Mouse (Mus musculus) liver, embryonic 16.5 days (tissue): ENCODE measurements around the gene Heatr4. TPM values are rescaled to one million over a fixed set of nuclear protein-coding genes. Genes with fewer than 3 reads are reported as not detected.
"Not testable (repeated sequence)": the region's sequence is repeated elsewhere in the genome, so short reads cannot be mapped to it uniquely, and the experiment has no call there.

ENCODE experiments used
- ATAC-seq: fragments of 200-750 bp; cut with Nextera tagmentation; 2 replicates; pipeline ENCODE4 v1.8.0; 2017; ENCODE audit warnings: low read depth, mild to moderate bottlenecking, moderate number of reproducible peaks, moderate library complexity
- H3K27ac ChIP-seq: fragments of 300-500 bp; sonication (generic); 2 replicates; pipeline ENCODE4 v1.5.1; 2014; ENCODE audit warnings: mild to moderate bottlenecking, low read length
- H3K27me3 ChIP-seq: fragments of 300-500 bp; sonication (generic); 2 replicates; pipeline ENCODE4 v1.6.1; 2014; ENCODE audit warnings: low read depth, low read length, mixed read lengths; ENCODE audit not compliant: control insufficient read depth, insufficient read depth
- H3K36me3 ChIP-seq: fragments of 300-500 bp; sonication (generic); 2 replicates; pipeline ENCODE4 v1.6.1; 2014; ENCODE audit warnings: mild to moderate bottlenecking; ENCODE audit not compliant: control insufficient read depth, insufficient read depth
- H3K4me1 ChIP-seq: fragments of 300-500 bp; sonication (generic); 2 replicates; pipeline ENCODE4 v1.6.1; 2014; ENCODE audit warnings: low read depth, low read length, mixed read lengths; ENCODE audit not compliant: control insufficient read depth
- H3K4me2 ChIP-seq: fragments of 300-500 bp; sonication (generic); 2 replicates; pipeline ENCODE4 v1.6.1; 2014; ENCODE audit warnings: low read depth, low read length, mixed read lengths
- H3K4me3 ChIP-seq: fragments of 300-500 bp; sonication (generic); 2 replicates; pipeline ENCODE4 v1.5.1; 2014; ENCODE audit warnings: low read depth, mild to moderate bottlenecking, low read length
- H3K9ac ChIP-seq: fragments of 300-500 bp; sonication (generic); 2 replicates; pipeline ENCODE4 v1.6.1; 2014; ENCODE audit warnings: low read depth, low read length
- H3K9me3 ChIP-seq: fragments of 300-500 bp; sonication (generic); replicated peaks from 2 replicates; pipeline ENCODE4 v1.6.1; 2016; ENCODE audit warnings: low read length; ENCODE audit not compliant: control insufficient read depth
- WGBS: fragments of 180-500 bp; shearing (Covaris S2); extraction: QIAGEN DNeasy Blood & Tissue Kit; methylation state at CpG from one replicate; pipeline ENCODE4 v1.1.7; 2014; ENCODE audit not compliant: insufficient replicate concordance; 5-methylcytosine and 5-hydroxymethylcytosine counted together
- polyA plus RNA-seq: library from polyadenylated mRNA; unstranded; fragments of >200 nt; fragmentation: Nextera tagmentation; extraction: Ambion mirVana; gene quantifications from 2 replicates; pipeline ENCODE4 v1.2.1, GENCODE M21; 2015

Gene Heatr4
- not detected in 2 replicates for polyA plus RNA-seq

DNA sequence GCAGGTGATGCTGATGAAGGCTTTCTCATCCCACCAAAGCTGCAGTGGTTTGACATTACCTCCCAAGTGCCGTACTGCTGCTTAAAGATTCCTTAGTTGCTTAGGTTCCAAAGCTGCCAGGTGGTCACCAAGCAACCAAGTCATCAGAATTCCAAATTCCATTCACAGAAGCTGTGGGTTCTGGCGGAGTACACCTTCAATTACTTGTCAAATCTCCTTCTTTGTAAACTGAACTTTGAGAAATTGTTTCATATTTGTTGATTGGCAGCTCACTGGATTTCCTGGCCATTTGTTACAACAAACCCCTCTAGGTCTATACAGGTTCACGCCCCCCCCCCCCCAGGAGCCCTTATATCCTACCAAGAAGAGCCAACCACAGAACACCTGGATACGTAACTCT, at the start of gene Heatr4:
Gene Heatr4, minus strand, starts transcription at position 101 of the 400 bp plus-strand sequence.
- Histone ChIP-seq H3K4me2 (no peak within 1 kb of the TSS), H3K27ac (no peak within 1 kb of the TSS), H3K27me3 (no peaks in the 10 kb centered on the region), H3K36me3 (no peaks in the 10 kb centered on the region), H3K4me1 (no peaks in the 10 kb centered on the region; the same call in 1 of the 2 replicates), H3K9ac (no peak within 1 kb of the TSS), H3K4me3 (no peak within 1 kb of the TSS), H3K9me3 (no peaks in the 10 kb centered on the region)
- WGBS, result 63% methylated on average over 4 of the region's 4 CpGs
- no peak for ATAC-seq

DNA sequence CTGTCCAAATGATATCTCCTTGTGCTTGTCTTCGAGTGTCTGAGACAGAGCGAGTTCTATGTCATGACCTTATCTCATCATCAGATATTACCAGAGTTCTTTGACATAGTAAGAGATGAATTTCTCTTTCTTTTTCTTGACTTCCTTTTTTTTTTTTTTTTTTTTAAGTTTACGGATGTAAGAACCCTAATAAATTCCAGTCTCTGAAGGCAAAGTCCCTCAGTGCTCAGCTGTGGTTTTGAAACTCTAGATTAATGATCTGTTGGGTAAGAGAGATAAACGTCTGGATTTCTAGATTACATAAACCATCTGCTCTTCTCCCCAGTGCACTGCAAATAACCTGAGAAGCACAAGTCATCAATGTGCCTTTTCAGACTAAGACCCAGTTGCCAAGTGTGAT, 49.5 kb upstream of the Heatr4 start:
- WGBS, result 9% methylated on average over 4 of the region's 4 CpGs
- H3K4me2 ChIP-seq, result no peak overlapping the region
- no peaks in the 10 kb centered on the region for H3K36me3 ChIP-seq
- no peak overlapping the region for H3K27ac ChIP-seq
- no peak overlapping the region for H3K9ac ChIP-seq
- H3K9me3 ChIP-seq, result no peaks in the 10 kb centered on the region
- peaks cover 3% of the 10 kb centered on the region; the same call in 1 of the 2 replicates for H3K4me1 ChIP-seq
- ATAC-seq, result no peak
- peaks cover 5% of the 10 kb centered on the region; the same call in 1 of the 2 replicates for H3K27me3 ChIP-seq
- H3K4me3 ChIP-seq, result no peak overlapping the region

DNA sequence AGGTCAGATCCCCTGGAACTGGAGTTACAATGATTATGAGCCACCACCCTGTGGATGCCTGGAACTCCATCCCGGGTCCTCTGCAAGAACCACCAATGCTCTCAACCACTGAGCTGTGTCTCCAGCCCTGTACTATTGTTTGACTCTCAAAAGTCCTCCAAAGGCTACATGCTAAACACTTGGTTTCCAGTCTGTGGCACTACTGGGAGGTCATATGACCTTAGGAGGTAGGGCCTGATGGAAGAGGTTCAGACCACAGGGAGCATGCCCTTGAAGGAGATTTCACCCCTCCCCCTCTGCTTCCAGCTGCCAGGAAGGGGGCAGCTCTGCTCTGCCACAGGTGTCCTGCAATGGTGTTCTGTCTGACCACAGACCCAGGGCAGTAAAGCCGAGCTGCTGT, 48.6 kb upstream of the Heatr4 start:
- H3K27me3 ChIP-seq, H3K36me3 ChIP-seq, H3K4me1 ChIP-seq, H3K27ac ChIP-seq, H3K4me2 ChIP-seq, H3K4me3 ChIP-seq, H3K9ac ChIP-seq, ATAC-seq, H3K9me3 ChIP-seq: not testable (repeated sequence)
- 36% methylated on average over 2 of the region's 2 CpGs for WGBS

DNA sequence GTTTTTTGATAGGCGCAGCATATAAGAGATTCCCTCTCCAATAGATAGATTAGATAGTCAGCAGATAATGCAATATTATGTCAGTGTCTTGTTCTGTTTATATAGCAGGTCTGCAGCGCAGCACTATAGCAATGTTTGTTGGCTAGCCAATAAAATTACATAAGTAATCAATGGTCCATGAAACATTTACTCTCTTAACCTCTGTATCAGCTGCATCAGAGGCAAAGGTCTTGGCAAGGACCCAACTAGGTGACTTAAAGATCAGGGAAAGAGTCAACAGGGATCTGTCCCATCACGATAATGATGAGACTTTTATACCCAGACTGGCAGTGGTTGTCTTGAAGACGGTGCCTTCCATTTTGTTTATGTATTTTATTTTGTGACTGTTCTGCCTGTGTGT, 48.2 kb upstream of the Heatr4 start:
- H3K4me3 ChIP-seq, result no peak overlapping the region
- WGBS, result 53% methylated on average over 4 of the region's 4 CpGs
- no peak overlapping the region for H3K9ac ChIP-seq
- H3K27me3 ChIP-seq, result peaks cover 2% of the 10 kb centered on the region; the same call in 1 of the 2 replicates
- H3K9me3 ChIP-seq, result no peaks in the 10 kb centered on the region
- peak; percentile 69 for ATAC-seq
- no peaks in the 10 kb centered on the region for H3K36me3 ChIP-seq
- no peak overlapping the region for H3K27ac ChIP-seq
- H3K4me1 ChIP-seq, result peaks cover 3% of the 10 kb centered on the region; the same call in 1 of the 2 replicates
- H3K4me2 ChIP-seq, result no peak overlapping the region

DNA sequence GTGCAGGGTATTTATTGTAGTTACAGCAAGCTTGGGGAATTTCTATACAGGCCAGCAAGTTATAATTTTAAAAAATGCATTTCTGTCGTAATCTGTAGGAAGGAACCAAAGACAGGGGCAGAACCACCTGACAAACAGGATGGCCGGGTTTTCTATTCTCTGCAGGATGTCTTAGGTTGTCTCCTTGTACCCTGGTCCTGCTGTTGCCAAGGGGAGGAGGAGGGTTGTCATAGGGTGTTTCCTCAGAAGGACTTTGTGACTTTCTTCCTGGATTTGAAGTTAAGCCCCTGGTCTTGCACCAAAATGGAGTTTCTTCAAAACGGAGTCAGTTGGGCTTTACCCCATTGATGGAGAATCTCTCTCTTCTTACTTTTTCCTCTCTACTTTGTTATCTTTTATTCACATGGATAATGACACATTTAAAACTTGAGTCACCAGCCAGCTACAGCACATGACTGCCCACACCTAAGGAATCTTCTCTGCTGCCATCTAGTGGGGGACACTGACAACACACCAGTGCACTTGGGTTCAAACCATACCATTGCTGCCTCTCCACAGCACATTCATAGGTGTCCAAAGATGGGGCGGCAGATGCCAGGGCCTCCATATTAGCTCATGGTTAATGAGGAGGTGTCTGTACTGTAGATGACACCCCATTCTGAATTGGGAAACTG, 46.1 kb upstream of the Heatr4 start:
- no peak overlapping the region for H3K4me2 ChIP-seq
- no peak overlapping the region for H3K27ac ChIP-seq
- no peaks in the 10 kb centered on the region for H3K9me3 ChIP-seq
- H3K36me3 ChIP-seq, result no peaks in the 10 kb centered on the region
- H3K27me3 ChIP-seq, result no peaks in the 10 kb centered on the region
- WGBS, result 48% methylated on average over 4 of the region's 4 CpGs
- peaks cover 3% of the 10 kb centered on the region; the same call in 1 of the 2 replicates for H3K4me1 ChIP-seq
- ATAC-seq, result peak; percentile 56; the same call in 1 of the 2 replicates
- H3K4me3 ChIP-seq, result no peak overlapping the region
- no peak overlapping the region for H3K9ac ChIP-seq

DNA sequence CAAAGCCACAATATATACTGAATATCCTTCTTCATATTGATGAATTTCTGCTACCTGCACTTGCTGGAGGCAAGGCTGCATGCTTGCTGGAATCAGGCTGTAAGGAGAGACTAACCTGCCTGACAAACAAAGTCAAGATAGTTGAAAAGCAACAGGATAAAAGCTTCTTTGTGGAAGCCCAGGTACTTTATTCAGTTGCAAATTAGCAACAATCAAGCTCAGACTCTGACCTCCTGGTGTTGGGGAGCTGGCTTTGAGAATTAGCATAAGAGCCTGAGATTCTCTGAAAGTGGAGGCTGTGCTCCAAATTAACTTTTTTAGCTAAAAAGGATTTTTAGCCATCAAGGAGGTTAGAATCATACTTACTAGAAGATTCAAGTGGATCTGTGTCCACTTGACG, 44.4 kb upstream of the Heatr4 start:
- not testable (repeated sequence) for H3K9ac ChIP-seq, H3K4me1 ChIP-seq, H3K36me3 ChIP-seq, H3K27me3 ChIP-seq, H3K9me3 ChIP-seq, H3K4me2 ChIP-seq, ATAC-seq, H3K27ac ChIP-seq, H3K4me3 ChIP-seq
- WGBS, result 78% methylated on average over 1 of the region's 1 CpGs

DNA sequence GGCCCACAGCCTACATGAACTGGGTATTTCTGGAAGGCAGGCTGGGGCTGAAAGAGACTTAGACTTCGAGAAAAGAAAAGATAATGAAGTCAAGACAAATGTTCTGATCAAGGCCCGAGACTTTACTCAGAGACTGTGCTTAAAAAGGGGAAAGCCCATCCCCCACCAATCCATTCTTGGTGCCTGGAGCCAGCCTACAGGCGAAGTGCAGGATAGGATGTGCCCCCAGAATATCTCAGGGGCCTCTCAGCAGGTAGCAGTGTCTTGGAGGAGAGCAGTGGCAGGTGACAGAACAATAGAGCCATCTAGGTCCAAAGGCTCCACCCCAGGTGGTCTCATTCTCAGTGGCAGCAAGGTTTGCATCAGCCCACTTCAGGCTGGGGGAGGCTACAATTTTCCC, 43.7 kb upstream of the Heatr4 start:
- 55% methylated on average over 3 of the region's 3 CpGs for WGBS
- H3K27ac ChIP-seq, result not testable (repeated sequence)

DNA sequence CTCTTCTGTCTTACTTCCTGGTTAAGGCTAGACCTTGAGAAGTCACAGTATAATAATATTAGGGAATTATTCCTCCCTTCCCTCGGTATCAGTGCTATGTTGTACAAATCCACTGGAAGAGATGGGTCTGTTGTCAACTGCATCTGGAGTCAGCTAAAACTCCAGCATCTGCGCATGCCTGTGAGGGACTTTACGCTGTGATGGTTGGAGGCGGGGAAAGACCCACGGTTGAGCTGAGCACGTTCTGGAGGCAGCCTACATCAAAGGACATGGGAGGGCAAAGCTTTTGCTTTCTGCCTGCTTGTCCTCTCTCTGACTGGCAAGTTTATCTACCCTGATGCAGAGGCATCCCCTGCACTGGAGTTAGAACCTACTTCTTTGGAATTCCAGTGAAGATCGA, 41.2 kb upstream of the Heatr4 start:
- H3K27ac ChIP-seq, result no peak overlapping the region
- no peak overlapping the region for H3K4me2 ChIP-seq
- H3K27me3 ChIP-seq, result no peaks in the 10 kb centered on the region
- H3K36me3 ChIP-seq, result no peaks in the 10 kb centered on the region
- no peak overlapping the region for H3K4me3 ChIP-seq
- H3K4me1 ChIP-seq, result no peaks in the 10 kb centered on the region
- H3K9me3 ChIP-seq, result no peaks in the 10 kb centered on the region
- no peak overlapping the region for H3K9ac ChIP-seq
- 77% methylated on average over 7 of the region's 7 CpGs for whole genome bisulfite sequencing
- no peak for ATAC-seq

More for the DNA sequence above, 43.7 kb upstream of the Heatr4 start:
- H3K4me2 ChIP-seq, H3K9ac ChIP-seq, H3K9me3 ChIP-seq, ATAC-seq, H3K4me3 ChIP-seq, H3K4me1 ChIP-seq, H3K36me3 ChIP-seq, H3K27me3 ChIP-seq: not testable (repeated sequence)

DNA sequence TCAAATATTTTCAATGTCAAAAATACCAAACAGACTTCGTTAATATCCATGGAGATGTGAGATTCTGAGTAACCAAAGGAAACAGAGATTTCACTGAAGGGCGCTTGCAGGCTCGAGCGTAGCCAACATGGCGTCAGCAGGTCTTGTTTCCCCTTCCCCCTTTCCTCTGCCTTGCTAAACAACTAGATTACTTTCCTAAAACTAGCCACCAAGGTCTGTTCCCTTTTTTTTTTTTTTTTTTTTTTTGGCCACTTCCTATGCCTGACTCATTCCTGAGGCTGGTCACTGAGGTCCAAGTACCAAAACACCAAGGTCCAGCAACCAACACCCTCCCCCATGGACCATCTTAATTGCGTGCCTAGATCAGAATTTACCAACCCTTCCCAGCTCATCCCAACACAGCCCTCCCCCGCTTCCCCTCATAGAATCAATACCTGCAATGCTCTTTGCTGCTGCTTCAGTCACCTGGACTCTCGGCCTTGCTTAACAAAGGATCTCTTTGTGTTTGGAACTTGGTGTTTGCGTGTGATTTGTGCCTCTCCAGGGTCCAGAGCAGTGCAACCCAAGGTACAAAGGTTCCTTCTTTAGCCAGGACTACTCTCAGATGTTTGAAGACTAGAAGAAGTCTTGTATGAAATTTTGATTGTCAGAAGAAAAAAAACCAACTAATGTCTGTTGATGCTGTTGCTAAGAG, 38.5 kb upstream of the Heatr4 start:
- H3K4me1 ChIP-seq, result no peaks in the 10 kb centered on the region
- WGBS, result 59% methylated on average over 9 of the region's 9 CpGs
- H3K27ac ChIP-seq, result no peak overlapping the region
- H3K27me3 ChIP-seq, result no peaks in the 10 kb centered on the region
- H3K36me3 ChIP-seq, result no peaks in the 10 kb centered on the region
- H3K4me2 ChIP-seq, result no peak overlapping the region
- ATAC-seq, result peak; percentile 36; the same call in 1 of the 2 replicates
- no peak overlapping the region for H3K4me3 ChIP-seq
- H3K9me3 ChIP-seq, result no peaks in the 10 kb centered on the region
- no peak overlapping the region for H3K9ac ChIP-seq
